Mouse (Mus musculus) gastrocnemius, postnatal 25 days (tissue): ENCODE data around the gene Paxbp1. TPM values are rescaled to one million over a fixed set of nuclear protein-coding genes. Genes with fewer than 3 reads are reported as not detected.
"Not testable (repeated sequence)": the region's sequence is repeated elsewhere in the genome, so short reads cannot be mapped to it uniquely, and the experiment has no call there.

ENCODE experiments used
- DNase-seq: peaks from one replicate; pipeline ENCODE4 v3.0.0; 2022
- long read RNA-seq, 2 experiments: library from polyadenylated mRNA; stranded (forward); transcript quantifications; one replicate each; pipeline ENCODE4 v2.0.0; 2021
- total RNA-seq, 2 experiments: library from RNA; stranded (reverse); gene quantifications; 1 replicate in 1 of 2; 2 replicates in 1 of 2; pipeline ENCODE4 v1.2.3; 2021

The Paxbp1 gene
- total RNA-seq, result 1 to 10 TPM; 8.9 to 9.8 TPM
- long read RNA-seq, experiment 1, partial matches to known transcripts, result 0 of 2 reads
- long read RNA-seq, experiment 1, other reads (novel, unspliced or antisense), result 0 of 2 reads
- long read RNA-seq, experiment 2, transcript Paxbp1-202 (18 exons, 3,973 nt), result major isoform, 7 of 9 reads
- long read RNA-seq, experiment 2, partial matches to known transcripts, result 0 of 9 reads
- long read RNA-seq, experiment 2, other reads (novel, unspliced or antisense), result 1 of 9 reads

GRCm38 (mm10) chr16:91044270-91045182 is at the start of gene Paxbp1:
Gene Paxbp1, minus strand, starts transcription at chr16:91044543.
- DNase-seq, result peak; percentile 97

GRCm38 (mm10) chr16:91086642-91087306 is 42.4 kb upstream of the Paxbp1 start:
- no peak for DNase-seq

GRCm38 (mm10) chr16:91085239-91085825 is 41.0 kb upstream of the Paxbp1 start:
- no peak for DNase-seq

- DNase-seq, result no peak
These were observed 40.2 kb upstream of the Paxbp1 start for GRCm38 (mm10) chr16:91084307-91085238.

- DNase-seq, result no peak
These were observed 38.8 kb upstream of the Paxbp1 start for GRCm38 (mm10) chr16:91083002-91083646.

GRCm38 (mm10) chr16:91081508-91081907 is 37.2 kb upstream of the Paxbp1 start:
- DNase-seq, result peak; percentile 36

GRCm38 (mm10) chr16:91076180-91076579 is 31.8 kb upstream of the Paxbp1 start:
- DNase-seq, result no peak

- DNase-seq, result not testable (repeated sequence)
These were observed 31.1 kb upstream of the Paxbp1 start for GRCm38 (mm10) chr16:91075423-91075822.

GRCm38 (mm10) chr16:91073163-91073892 is 29.0 kb upstream of the Paxbp1 start:
- peak; percentile 82 for DNase-seq

GRCm38 (mm10) chr16:91072256-91072655 is 27.9 kb upstream of the Paxbp1 start:
- no peak for DNase-seq

GRCm38 (mm10) chr16:91068969-91069368 is 24.6 kb upstream of the Paxbp1 start:
- DNase-seq, result peak; percentile 32

GRCm38 (mm10) chr16:91067122-91067521 is 22.8 kb upstream of the Paxbp1 start:
- DNase-seq, result no peak

- no peak for DNase-seq
These were observed 20.4 kb upstream of the Paxbp1 start for GRCm38 (mm10) chr16:91064583-91065365.

- DNase-seq, result no peak
These were observed 19.4 kb upstream of the Paxbp1 start for GRCm38 (mm10) chr16:91063786-91064185.

- no peak for DNase-seq
These were observed 17.4 kb upstream of the Paxbp1 start for GRCm38 (mm10) chr16:91061531-91062318.

GRCm38 (mm10) chr16:91057741-91058140 is 13.4 kb upstream of the Paxbp1 start:
- no peak for DNase-seq

- DNase-seq, result no peak
These were observed 12.9 kb upstream of the Paxbp1 start for GRCm38 (mm10) chr16:91057261-91057660.
